In the genomic region with DNA sequence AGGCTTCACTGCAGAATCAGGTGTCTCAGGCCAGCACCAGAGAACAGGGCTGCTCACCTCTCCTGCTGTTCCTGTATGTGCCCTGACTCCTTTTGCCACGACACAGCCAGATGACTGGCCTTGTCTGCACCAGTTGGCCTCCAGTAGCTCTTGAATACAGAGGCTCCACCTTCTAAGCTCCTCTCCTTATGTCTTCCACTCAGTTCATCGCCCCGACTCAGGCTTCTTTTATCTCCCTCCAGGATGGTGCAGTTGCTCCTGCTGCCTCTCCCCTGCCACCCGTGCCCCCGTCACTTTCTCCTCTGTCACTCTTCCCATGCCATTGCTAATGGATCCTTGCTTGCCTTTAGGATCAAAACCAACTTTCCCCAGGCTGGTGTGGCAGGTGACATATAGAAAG, we compare ENCODE assay signal across 24 mouse cellular contexts.
"Had no signal": no experiment of that assay in that cellular context is flagged by ENCODE, and none has a peak within 500 bp of the region (broad histone marks: within the 10 kb centered on the region; RNA-seq: fewer than 3 reads in every experiment).

No protein-coding gene starts in this region.

- H3K9me3 ChIP-seq: heart, embryonic 10.5 days; hindbrain, embryonic 12.5 days; intestine, embryonic 15.5 days; limb, embryonic 10.5 days had no signal

- H3K27ac ChIP-seq: gastrocnemius, adult 2 months; heart, embryonic 10.5 days; hindbrain, embryonic 10.5 days; hindbrain, embryonic 12.5 days; hindbrain, embryonic 14.5 days; intestine, embryonic 15.5 days; left cerebral cortex, adult 2 months; limb, embryonic 10.5 days; limb, embryonic 12.5 days had no signal

- H3K36me3 ChIP-seq: heart, embryonic 12.5 days; hindbrain, embryonic 12.5 days; intestine, embryonic 15.5 days; limb, embryonic 10.5 days; limb, embryonic 12.5 days had no signal

- H3K4me3 ChIP-seq: gastrocnemius, adult 2 months; heart, embryonic 10.5 days; heart, embryonic 12.5 days; hindbrain, embryonic 10.5 days; hindbrain, embryonic 12.5 days; intestine, embryonic 15.5 days; left cerebral cortex, adult 2 months; limb, embryonic 10.5 days; limb, embryonic 12.5 days had no signal

- H3K4me1 ChIP-seq: limb, embryonic 12.5 days had no signal

- H3K27me3 ChIP-seq: heart, embryonic 12.5 days; hindbrain, embryonic 12.5 days; intestine, embryonic 15.5 days had no signal

- H3K4me2 ChIP-seq: heart, embryonic 12.5 days; hindbrain, embryonic 12.5 days; hindbrain, embryonic 14.5 days; intestine, embryonic 15.5 days; limb, embryonic 12.5 days had no signal

- ATAC-seq: hindbrain, embryonic 16.5 days; inflammation-experienced regulatory T-cells, adult 6 months; intestine, embryonic 15.5 days; intestine, postnatal 0 days had no signal

- H3K9ac ChIP-seq: heart, embryonic 12.5 days; hindbrain, embryonic 12.5 days; hindbrain, embryonic 14.5 days; intestine, embryonic 15.5 days; limb, embryonic 12.5 days had no signal

- DNase-seq: gastrocnemius, adult 2 months; gastrocnemius, postnatal 10 days; gastrocnemius, postnatal 25 days; heart, adult 18-20 months; heart, postnatal 10 days; heart, postnatal 4 days; kidney, adult 18-20 months; kidney, adult 8-10 months; kidney, postnatal 10 days; kidney, postnatal 25 days; kidney, postnatal 4 days; layer of hippocampus, adult 9-11 months had no signal
